Mouse (Mus musculus) right cerebral cortex, postnatal 36 days (tissue): ENCODE data around the gene Lat.
"Not testable (repeated sequence)": the region's sequence is repeated elsewhere in the genome, so short reads cannot be mapped to it uniquely, and the experiment has no call there.

Experiments used
- DNase-seq, 2 experiments: peaks; one replicate each; pipeline ENCODE4 v3.0.0; 2022; ENCODE audit warnings: low spot score in 2 of 2, mixed read lengths in 1 of 2

Lat gene

GRCm38 (mm10) chr7:126369393-126369792 lies at the start of gene Lat:
Gene Lat, minus strand, starts transcription at chr7:126369570.
- DNase-seq, result no peak

- no peak for DNase-seq
Measured at GRCm38 (mm10) chr7:126418496-126418895, 49.1 kb upstream of the Lat start.

- DNase-seq, result no peak
Measured at GRCm38 (mm10) chr7:126417606-126418005, 48.2 kb upstream of the Lat start.

- no peak for DNase-seq
Measured at GRCm38 (mm10) chr7:126417045-126417444, 47.7 kb upstream of the Lat start.

- no peak for DNase-seq
Measured at GRCm38 (mm10) chr7:126416615-126417014, 47.2 kb upstream of the Lat start.

GRCm38 (mm10) chr7:126414725-126415124 lies 45.4 kb upstream of the Lat start, which contains the start of gene Cd19:
Gene Cd19, minus strand, starts transcription at chr7:126414889.
- no peak for DNase-seq

- no peak for DNase-seq
Measured at GRCm38 (mm10) chr7:126411061-126411460, 41.7 kb upstream of the Lat start.

- DNase-seq, result no peak
Measured at GRCm38 (mm10) chr7:126408686-126409085, 39.3 kb upstream of the Lat start.

- DNase-seq, result not testable (repeated sequence)
Measured at GRCm38 (mm10) chr7:126402518-126402917, 33.1 kb upstream of the Lat start.

GRCm38 (mm10) chr7:126399548-126399947 lies 30.2 kb upstream of the Lat start:
- peak; percentile 28 to 47 for DNase-seq

- no peak for DNase-seq
Measured at GRCm38 (mm10) chr7:126397822-126398221, 28.5 kb upstream of the Lat start.

GRCm38 (mm10) chr7:126397221-126397620 lies 27.9 kb upstream of the Lat start:
- no peak for DNase-seq

- peak; percentile 96 to 97 for DNase-seq
Measured at GRCm38 (mm10) chr7:126396298-126397119, 27.1 kb upstream of the Lat start, which contains the start of gene Nfatc2ip. Gene Nfatc2ip, minus strand, starts transcription at chr7:126396737.

- DNase-seq, result not testable (repeated sequence)
Measured at GRCm38 (mm10) chr7:126392086-126392884, 22.9 kb upstream of the Lat start.

- DNase-seq, result no peak
Measured at GRCm38 (mm10) chr7:126388185-126388584, 18.8 kb upstream of the Lat start.

GRCm38 (mm10) chr7:126383565-126383964 lies 14.2 kb upstream of the Lat start:
- DNase-seq, result no peak

GRCm38 (mm10) chr7:126377278-126378158 lies 8.1 kb upstream of the Lat start, which contains the start of gene Spns1:
Gene Spns1, minus strand, starts transcription at chr7:126377450.
- peak; percentile 99 for DNase-seq

- no peak for DNase-seq
Measured at GRCm38 (mm10) chr7:126376903-126377277, 7.5 kb upstream of the Lat start.

- DNase-seq, result no peak
Measured at GRCm38 (mm10) chr7:126375012-126375411, 5.6 kb upstream of the Lat start.

- no peak for DNase-seq
Measured at GRCm38 (mm10) chr7:126374526-126374925, 5.2 kb upstream of the Lat start.

GRCm38 (mm10) chr7:126373007-126373406 lies 3.6 kb upstream of the Lat start:
- DNase-seq, result no peak

GRCm38 (mm10) chr7:126368367-126368766 lies 1.0 kb downstream of the Lat start:
- no peak for DNase-seq
